Mouse (Mus musculus) cortical plate, adult 2 months (tissue): ENCODE measurements around the gene Arhgap15. TPM values are rescaled to one million over a fixed set of nuclear protein-coding genes. Genes with fewer than 3 reads are reported as not detected.

Experiments
- H3K27ac ChIP-seq: fragments of 200-500 bp; 2 replicates; pipeline ENCODE4 v1.5.1; 2012; ENCODE audit warnings: low read length, control low read depth, inconsistent platforms; ENCODE audit not compliant: insufficient read depth
- H3K4me1 ChIP-seq: fragments of 200-500 bp; 2 replicates; pipeline ENCODE4 v1.6.1; 2011; ENCODE audit warnings: low read length; ENCODE audit not compliant: control insufficient read depth, insufficient read depth
- H3K4me3 ChIP-seq: fragments of 200-500 bp; 2 replicates; pipeline ENCODE4 v1.5.1; 2011; ENCODE audit warnings: mild to moderate bottlenecking, low read length, control low read depth; ENCODE audit not compliant: insufficient read depth
- CTCF ChIP-seq: fragments of 200-500 bp; IDR thresholded peaks from 2 replicates; pipeline ENCODE4 v1.5.1; 2011; ENCODE audit warnings: mild to moderate bottlenecking, control low read depth, low read length; ENCODE audit not compliant: insufficient read depth; ENCODE audit errors: extremely low read depth
- POLR2A ChIP-seq: fragments of 200-500 bp; IDR thresholded peaks from 2 replicates; pipeline ENCODE4 v1.6.1; 2011; ENCODE audit warnings: mild to moderate bottlenecking, low read length, control low read depth; ENCODE audit not compliant: insufficient read depth; ENCODE audit errors: extremely low read depth
- polyA plus RNA-seq: library from polyadenylated mRNA; depleted of rRNA; stranded (reverse); fragments of >200 nt; gene quantifications from 2 replicates; pipeline ENCODE4 v1.2.3, GENCODE M21; 2012

The Arhgap15 gene
- polyA plus RNA-seq, 1 experiment: 8.9 TPM

DNA sequence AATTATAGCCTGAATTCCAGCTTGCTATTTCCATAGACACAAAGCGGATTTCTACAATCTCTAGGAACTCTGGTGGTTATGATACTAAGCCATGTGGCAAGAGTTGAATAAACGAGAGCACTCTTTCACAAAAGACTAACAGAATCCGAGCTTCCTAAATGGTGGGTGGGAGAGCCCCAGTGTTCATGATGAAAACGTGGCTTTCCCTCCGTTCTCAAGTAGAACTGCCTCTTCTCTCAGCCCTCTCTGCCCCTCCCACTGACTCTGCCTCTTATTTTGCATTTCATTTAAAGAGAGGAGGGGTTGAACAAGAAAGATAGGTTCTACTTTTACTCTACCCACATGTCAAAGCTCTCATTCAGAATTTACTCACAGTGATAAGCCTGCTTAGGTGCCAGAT is 551.3 kb downstream of the Arhgap15 start:
- H3K27ac ChIP-seq: no peak overlapping the region
- no peak for TF ChIP-seq CTCF
- TF ChIP-seq POLR2A: no peak
- peaks cover 1% of the 10 kb centered on the region; the same call in 1 of the 2 replicates for H3K4me1 ChIP-seq

DNA sequence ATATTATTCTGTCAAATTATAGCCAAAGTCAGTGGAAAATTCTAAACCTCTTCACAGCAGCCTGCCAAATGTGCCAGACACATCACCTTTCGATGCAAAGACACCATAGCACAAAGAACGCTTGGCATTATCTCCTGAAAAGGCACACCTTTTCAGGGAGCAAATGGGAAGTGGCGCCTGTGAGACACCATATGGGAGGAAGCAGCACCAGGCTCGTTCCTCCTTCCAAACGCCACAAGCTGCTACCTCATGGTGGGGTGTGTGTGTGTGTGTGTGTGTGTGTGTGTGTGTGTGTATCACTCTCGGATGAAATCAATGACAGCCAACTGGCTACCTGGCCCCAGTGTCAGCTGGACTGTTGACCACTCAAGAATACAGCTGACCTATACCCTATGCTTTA is 551.8 kb downstream of the Arhgap15 start:
- TF ChIP-seq CTCF: no peak
- TF ChIP-seq POLR2A: no peak
- Histone ChIP-seq H3K4me3 (no peak overlapping the region), H3K27ac (no peak overlapping the region), H3K4me1 (peaks cover 1% of the 10 kb centered on the region; the same call in 1 of the 2 replicates)

More for the DNA sequence above, 551.3 kb downstream of the Arhgap15 start:
- no peak overlapping the region for H3K4me3 ChIP-seq

DNA sequence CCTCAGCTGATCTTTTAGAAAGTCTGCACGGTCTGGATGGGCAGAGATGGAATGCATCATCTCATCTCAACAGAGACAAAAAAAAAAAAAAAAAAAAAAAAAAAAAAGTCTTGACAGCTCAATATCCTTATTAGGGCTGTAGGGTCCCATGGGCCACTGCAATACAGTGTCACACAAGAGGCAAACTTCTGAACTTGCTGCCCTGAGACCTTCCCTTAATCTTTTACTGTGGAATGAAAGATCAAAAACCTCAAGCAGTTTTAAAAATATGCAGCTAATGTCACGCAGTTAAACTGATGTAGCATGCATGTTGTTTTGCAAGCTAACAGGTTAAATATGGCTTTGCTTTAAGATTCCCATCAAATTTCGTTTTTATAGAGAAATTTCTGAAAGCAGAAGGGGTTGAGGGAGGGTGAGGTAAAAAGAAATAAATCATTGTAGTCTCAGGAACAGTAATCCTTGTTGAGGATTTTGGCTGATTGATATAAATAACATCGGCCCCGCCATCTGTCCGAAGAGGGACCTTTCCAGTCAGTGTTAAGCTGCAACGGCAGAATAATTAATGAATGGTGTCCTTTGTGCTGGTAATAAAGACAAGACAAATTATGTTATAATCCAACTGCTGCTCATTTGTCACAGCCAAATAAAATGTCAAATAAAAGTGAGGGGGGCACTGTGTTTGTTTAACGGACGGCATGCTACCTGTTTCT is 555.8 kb downstream of the Arhgap15 start:
- Histone ChIP-seq H3K27ac (peak overlapping the region; percentile 65; the same call in 1 of the 2 replicates), H3K4me3 (no peak overlapping the region), H3K4me1 (no peaks in the 10 kb centered on the region; the same call in 1 of the 2 replicates)
- no peak for TF ChIP-seq CTCF

DNA sequence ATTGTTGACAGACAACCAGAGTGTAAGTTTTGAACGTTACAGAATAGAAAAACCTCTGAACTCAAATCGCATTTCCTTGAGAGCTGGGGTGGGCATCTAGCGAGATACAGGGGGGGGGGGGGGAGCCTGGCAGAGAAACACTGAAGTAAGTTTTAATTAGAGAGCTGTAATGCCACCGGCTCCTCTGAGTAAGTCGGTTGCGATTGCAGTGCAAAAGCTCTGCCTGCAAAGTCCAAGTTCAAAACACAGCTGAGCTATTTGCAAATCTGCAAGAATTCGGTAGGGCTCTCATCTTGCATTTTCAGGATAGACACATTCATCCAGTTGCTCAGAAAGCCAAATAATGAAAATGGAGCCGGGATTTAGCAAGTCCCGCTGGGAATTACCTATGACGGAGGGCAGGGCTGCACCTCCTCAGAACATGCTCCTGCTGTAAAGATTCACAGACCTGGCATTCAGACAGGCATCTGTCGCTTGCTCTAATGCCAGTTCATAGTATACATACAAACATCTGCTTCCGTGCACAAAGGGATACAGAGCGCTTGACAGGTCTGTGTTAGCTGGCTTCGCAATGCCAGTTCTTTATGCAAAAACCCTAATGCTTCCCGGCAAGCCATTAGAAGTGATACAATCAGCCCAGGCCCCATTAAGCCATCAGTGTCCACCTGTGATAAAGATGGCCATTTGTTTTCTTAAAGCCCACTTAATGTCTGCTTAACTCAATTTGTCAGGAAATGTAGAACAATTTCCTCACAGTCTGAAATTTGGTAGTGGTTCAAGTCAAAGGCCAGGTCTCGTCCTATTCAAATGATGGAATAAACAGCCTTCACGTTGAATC is 556.6 kb downstream of the Arhgap15 start:
- H3K4me3 ChIP-seq: no peak overlapping the region
- H3K27ac ChIP-seq: peak overlapping the region; percentile 65; the same call in 1 of the 2 replicates
- TF ChIP-seq CTCF (no peak), POLR2A (no peak)
- H3K4me1 ChIP-seq: no peaks in the 10 kb centered on the region; the same call in 1 of the 2 replicates

DNA sequence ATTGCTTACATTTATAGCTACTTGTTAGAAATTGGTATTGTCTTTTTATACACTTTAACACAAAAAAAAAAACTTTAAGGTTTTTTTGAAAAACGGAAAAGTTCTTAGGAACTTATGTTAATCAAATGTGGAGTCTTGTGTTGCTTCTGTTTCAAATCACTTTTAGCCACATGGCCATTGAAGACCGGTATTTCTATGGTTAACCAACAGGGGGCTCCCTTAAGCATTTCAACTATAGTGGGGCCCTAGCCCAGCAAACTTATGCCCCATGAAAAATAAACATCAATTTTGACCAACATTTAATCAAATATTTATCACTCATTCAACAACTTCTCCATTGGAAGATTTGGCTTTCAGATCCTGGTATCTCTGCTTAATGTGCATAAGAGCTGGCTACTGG is 557.5 kb downstream of the Arhgap15 start:
- Histone ChIP-seq H3K4me3 (no peak overlapping the region), H3K4me1 (no peaks in the 10 kb centered on the region; the same call in 1 of the 2 replicates), H3K27ac (no peak overlapping the region)
- TF ChIP-seq CTCF: no peak
- TF ChIP-seq POLR2A: no peak

DNA sequence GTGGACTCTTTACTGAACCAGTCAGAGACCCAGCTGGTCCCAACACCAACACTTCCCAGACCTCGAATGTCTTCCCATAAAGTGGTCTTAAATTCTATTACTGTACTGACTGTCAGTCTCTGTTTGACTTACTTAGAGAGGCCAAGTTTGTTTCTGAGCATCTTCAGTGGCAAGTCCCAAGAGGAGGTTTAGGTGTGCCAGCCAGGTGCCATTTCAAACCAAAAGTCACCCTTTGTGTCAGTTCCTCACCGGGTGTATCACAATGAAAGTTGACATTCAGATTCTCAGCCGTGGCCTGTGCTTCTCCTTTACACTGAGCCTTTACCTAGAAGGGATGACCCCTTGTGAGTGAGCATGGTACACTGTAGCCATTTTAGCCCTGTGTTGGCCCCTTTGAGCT is 560.5 kb downstream of the Arhgap15 start:
- no peak overlapping the region for H3K4me3 ChIP-seq
- TF ChIP-seq CTCF (no peak), POLR2A (no peak)
- no peaks in the 10 kb centered on the region; the same call in 1 of the 2 replicates for H3K4me1 ChIP-seq
- no peak overlapping the region for H3K27ac ChIP-seq

DNA sequence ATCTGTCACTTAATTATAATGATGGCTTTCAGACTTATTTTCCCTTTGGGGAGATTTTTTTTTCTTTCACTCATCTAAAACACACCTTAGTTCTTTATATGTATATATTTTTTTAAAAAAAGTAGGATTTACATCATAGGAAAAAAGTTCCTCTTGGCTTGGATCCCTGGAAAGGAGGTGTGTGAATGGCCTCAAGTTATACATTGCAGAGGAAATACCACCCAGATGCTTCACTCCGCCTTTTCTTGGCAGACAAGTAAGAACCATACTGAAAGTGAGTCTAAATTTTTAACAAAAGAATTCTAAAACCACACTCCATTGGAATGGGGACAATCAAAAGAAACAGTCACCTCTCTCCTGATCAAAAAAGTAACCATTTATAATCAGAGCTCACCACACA is 560.9 kb downstream of the Arhgap15 start:
- Histone ChIP-seq H3K27ac (no peak overlapping the region), H3K4me3 (no peak overlapping the region), H3K4me1 (no peaks in the 10 kb centered on the region; the same call in 1 of the 2 replicates)
- TF ChIP-seq CTCF: no peak
- TF ChIP-seq POLR2A: no peak

DNA sequence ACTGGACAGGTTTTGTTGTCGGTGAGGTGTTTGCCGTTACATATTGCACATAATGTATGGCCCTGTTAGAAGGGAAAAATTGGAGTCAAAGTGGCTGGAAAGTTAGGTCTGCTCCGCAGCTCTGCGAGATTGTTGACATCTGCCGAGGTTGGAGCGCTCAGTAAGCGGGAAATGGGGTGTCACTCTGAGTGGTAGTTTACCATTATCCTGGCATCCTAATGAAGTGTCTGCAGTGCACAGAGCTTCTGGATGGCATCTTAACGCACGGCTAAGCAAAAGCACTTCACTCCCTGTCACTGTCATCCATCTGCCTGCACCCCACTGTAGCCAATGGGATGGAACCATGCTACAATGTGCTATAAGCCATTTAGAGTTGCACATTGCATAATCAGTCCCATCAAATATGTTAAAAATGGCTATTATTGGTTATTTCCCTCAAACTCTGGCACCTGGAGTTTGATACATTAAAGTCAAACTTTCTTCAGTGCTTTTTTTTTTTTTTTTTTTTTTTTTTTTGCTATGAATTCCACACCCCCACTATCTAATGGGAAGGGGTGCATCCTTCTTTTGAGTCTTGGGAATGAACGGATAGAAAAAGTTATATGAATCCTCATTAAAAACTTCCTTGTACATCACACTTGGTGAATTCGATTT is 561.6 kb downstream of the Arhgap15 start:
- Histone ChIP-seq H3K4me3 (no peak overlapping the region), H3K4me1 (no peaks in the 10 kb centered on the region), H3K27ac (no peak overlapping the region)
- no peak for TF ChIP-seq POLR2A
- no peak for TF ChIP-seq CTCF

DNA sequence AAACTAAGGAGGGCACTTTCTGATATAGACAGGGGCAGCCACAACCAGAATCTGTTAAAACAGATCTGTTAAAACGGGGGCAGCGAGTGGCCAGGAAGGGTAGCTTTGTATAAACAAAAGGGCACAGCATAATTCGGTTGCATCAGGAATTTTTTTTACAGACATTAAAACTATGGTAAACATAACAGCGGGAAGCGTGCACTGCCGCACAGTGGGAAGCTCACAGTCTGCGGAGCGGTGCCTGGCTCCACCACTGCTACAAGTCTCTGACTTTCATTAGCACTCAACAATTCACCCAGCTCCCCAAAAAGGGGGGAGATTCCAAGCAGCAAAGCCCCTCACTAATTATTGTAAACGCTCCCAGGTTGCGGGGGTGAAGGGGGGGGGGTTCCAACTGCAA is 562.6 kb downstream of the Arhgap15 start:
- Histone ChIP-seq H3K4me1 (no peaks in the 10 kb centered on the region), H3K4me3 (no peak overlapping the region), H3K27ac (no peak overlapping the region)
- no peak for TF ChIP-seq CTCF
- TF ChIP-seq POLR2A: no peak
